Mouse (Mus musculus) granulocyte monocyte progenitor cell, adult 5-6 weeks (primary cell): ENCODE measurements around the gene Vmn2r105. TPM values are rescaled to one million over a fixed set of nuclear protein-coding genes. Genes with fewer than 3 reads are reported as not detected.

Experiments used
- ATAC-seq: replicated peaks from 2 replicates; pipeline ENCODE4 v1.8.0; 2016; ENCODE audit warnings: mild to moderate bottlenecking, moderate TSS enrichment, inconsistent platforms; ENCODE audit not compliant: poor library complexity, severe bottlenecking
- total RNA-seq, 2 experiments: library from RNA; stranded (forward) in 1 of 2; stranded (reverse) in 1 of 2; fragments of 200-712, 200-1000 nt in 1 of 2; fragments of >200 nt in 1 of 2; fragmentation: Nextera tagmentation in 1 of 2; gene quantifications; 2 replicates each; pipeline ENCODE4 v1.2.3; 2014 to 2017

The Vmn2r105 gene
- not detected in 2 replicates for total RNA-seq (2014; fragmentation: Nextera tagmentation)
- not detected in 2 replicates for total RNA-seq (2017)

- ATAC-seq, result no peak
These were observed at the start of gene Vmn2r105 for GRCm38 (mm10) chr17:20234952-20235351. Gene Vmn2r105 (minus strand): TSS chr17:20235052.

- ATAC-seq, result no peak
These were observed 20.7 kb upstream of the Vmn2r105 start for GRCm38 (mm10) chr17:20255522-20255921.

GRCm38 (mm10) chr17:20182997-20183396 is 51.9 kb downstream of the Vmn2r105 start, which contains the start of gene Fpr-rs6:
Gene Fpr-rs6 (minus strand): TSS chr17:20183097.
- ATAC-seq, result no peak

Other genes starting within 250 kb of the Vmn2r105 start
- gene Vmn2r104, start 186.7 kb downstream of the Vmn2r105 start, total RNA-seq (2014; fragmentation: Nextera tagmentation), result not detected in 2 replicates
- not detected in 2 replicates for gene Vmn2r104, start 186.7 kb downstream of the Vmn2r105 start, total RNA-seq (2017)
- not detected in 2 replicates for gene Fpr-rs7, start 120.8 kb downstream of the Vmn2r105 start, total RNA-seq (2014; fragmentation: Nextera tagmentation)
- not detected in 2 replicates for gene Fpr-rs7, start 120.8 kb downstream of the Vmn2r105 start, total RNA-seq (2017)
- not detected in 2 replicates for gene Fpr-rs6, start 52.0 kb downstream of the Vmn2r105 start, total RNA-seq (2014; fragmentation: Nextera tagmentation)
- not detected in 2 replicates for gene Fpr-rs6, start 52.0 kb downstream of the Vmn2r105 start, total RNA-seq (2017)
- not detected in 2 replicates for gene Vmn2r106, start 50.5 kb upstream of the Vmn2r105 start, total RNA-seq (2014; fragmentation: Nextera tagmentation)
- not detected in 2 replicates for gene Vmn2r106, start 50.5 kb upstream of the Vmn2r105 start, total RNA-seq (2017)
- gene Vmn2r107, start 110.2 kb upstream of the Vmn2r105 start, total RNA-seq (2014; fragmentation: Nextera tagmentation), result not detected in 2 replicates
- gene Vmn2r107, start 110.2 kb upstream of the Vmn2r105 start, total RNA-seq (2017), result not detected in 2 replicates
- gene Vmn1r224, start 179.1 kb upstream of the Vmn2r105 start, total RNA-seq (2014; fragmentation: Nextera tagmentation), result not detected in 2 replicates
- not detected in 2 replicates for gene Vmn1r224, start 179.1 kb upstream of the Vmn2r105 start, total RNA-seq (2017)
- not detected in 2 replicates for gene Vmn2r108, start 246.3 kb upstream of the Vmn2r105 start, total RNA-seq (2014; fragmentation: Nextera tagmentation)
- not detected in 2 replicates for gene Vmn2r108, start 246.3 kb upstream of the Vmn2r105 start, total RNA-seq (2017)